Mouse (Mus musculus): ENCODE data around the gene Pxylp1. TPM values are rescaled to one million over a fixed set of nuclear protein-coding genes. Genes with fewer than 3 reads are reported as not detected.

Pxylp1 gene
- total and polyA plus RNA-seq, 2 experiments from 2014 or later = 23.5 to 42.3 TPM

DNA sequence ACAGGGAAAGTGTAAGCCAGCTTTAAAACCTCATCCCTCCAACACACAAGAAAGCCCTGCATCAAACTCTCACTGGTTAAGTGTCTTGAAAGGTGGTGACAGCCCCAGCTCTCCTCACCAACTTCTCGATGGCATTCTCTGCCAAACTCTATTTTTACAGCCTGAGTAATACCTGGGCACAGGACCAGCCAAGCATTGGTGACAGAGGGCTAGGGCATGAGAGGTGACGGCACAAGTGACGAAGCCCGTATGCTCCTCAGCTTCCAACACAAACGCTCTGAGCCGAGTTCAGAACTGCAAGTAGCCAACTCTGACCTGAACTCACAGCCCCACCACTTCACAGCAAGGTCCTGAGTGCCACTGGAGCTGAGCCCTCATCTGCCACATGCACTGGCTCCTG, 13.4 kb downstream of the Pxylp1 start:
- H3K27ac ChIP-seq (ENCODE audit: low read depth, low read length) = no peak overlapping the region
- no peak overlapping the region for H3K4me3 ChIP-seq (ENCODE audit: low read depth, low read length)
- DNase-seq (ENCODE audit: low spot score) = no peak
- no peaks in the 10 kb centered on the region for H3K27me3 ChIP-seq (ENCODE audit: insufficient read depth, low read length)
- H3K36me3 ChIP-seq (ENCODE audit: insufficient read depth, low read length) = no peaks in the 10 kb centered on the region
- H3K4me2 ChIP-seq (ENCODE audit: low read depth, low read length, poor library complexity, severe bottlenecking) = no peak overlapping the region
- no peak for ATAC-seq (ENCODE audit: low FRiP score)
- no peak overlapping the region for H3K9ac ChIP-seq (replicated peaks; ENCODE audit: low read length, poor library complexity, severe bottlenecking)
- 0 out of 2 replicates have a peak, but pooled peaks cover 4% of the 10 kb centered on the region for H3K4me1 ChIP-seq (ENCODE audit: insufficient read depth, low read length)
- no peak for TF ChIP-seq CTCF (IDR thresholded peaks at IDR 0.05)
- no peaks in the 10 kb centered on the region for H3K9me3 ChIP-seq (ENCODE audit: low read length)
- 93% methylated on average over 6 of the region's 6 CpGs for WGBS

DNA sequence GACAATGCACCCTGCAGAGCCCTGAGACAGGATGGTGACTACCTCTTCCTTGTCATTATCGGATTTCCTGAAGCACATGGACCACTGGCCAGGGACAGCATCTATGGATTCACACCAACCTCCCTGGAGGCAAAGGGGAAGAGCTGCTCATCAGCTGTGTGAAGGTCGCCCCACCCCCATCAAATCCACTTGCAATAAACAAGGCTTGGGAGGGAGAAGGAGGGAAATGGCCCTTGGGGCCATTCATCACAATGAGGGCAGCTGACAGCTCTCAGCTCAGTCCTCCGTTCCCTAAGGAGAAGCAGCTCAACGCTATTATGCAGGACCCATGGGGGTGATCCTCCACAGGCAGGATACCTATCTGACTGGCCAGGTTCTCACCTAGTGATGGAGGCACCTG, 14.0 kb downstream of the Pxylp1 start:
- no peak overlapping the region for H3K9ac ChIP-seq (replicated peaks; ENCODE audit: low read length, poor library complexity, severe bottlenecking)
- H3K4me3 ChIP-seq (ENCODE audit: low read depth, low read length) = no peak overlapping the region
- 0 out of 2 replicates have a peak, but pooled peaks cover 4% of the 10 kb centered on the region for H3K4me1 ChIP-seq (ENCODE audit: insufficient read depth, low read length)
- no peak for DNase-seq (ENCODE audit: low spot score)
- no peaks in the 10 kb centered on the region for H3K9me3 ChIP-seq (ENCODE audit: low read length)
- H3K27me3 ChIP-seq (ENCODE audit: insufficient read depth, low read length) = no peaks in the 10 kb centered on the region
- TF ChIP-seq CTCF (IDR thresholded peaks at IDR 0.05) = no peak
- no peak overlapping the region for H3K27ac ChIP-seq (ENCODE audit: low read depth, low read length)
- 26% methylated on average over 4 of the region's 4 CpGs for WGBS
- no peak for ATAC-seq (ENCODE audit: low FRiP score)
- H3K4me2 ChIP-seq (ENCODE audit: low read depth, low read length, poor library complexity, severe bottlenecking) = no peak overlapping the region
- no peaks in the 10 kb centered on the region for H3K36me3 ChIP-seq (ENCODE audit: insufficient read depth, low read length)

DNA sequence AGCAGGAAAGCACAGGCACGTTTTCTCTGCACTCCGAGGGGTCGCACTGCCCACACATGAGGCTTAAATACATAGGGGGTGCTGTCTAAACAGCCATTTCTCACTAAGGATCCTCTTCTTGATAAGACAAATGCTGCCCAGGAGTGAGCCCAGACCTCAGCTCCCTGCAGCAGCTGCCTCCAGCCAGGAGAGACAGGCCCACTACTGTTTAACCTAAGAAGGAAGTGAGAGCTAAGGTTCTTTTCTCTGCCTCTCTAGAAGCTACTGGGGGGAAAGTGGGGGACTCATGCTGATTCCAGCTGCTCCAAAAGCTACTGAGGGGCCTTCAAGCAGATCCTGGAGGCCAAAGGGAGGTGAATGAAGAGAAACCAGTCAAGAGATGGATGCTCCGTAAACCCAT, 16.8 kb downstream of the Pxylp1 start:
- no peaks in the 10 kb centered on the region for H3K4me1 ChIP-seq (ENCODE audit: insufficient read depth, low read length)
- TF ChIP-seq CTCF (IDR thresholded peaks at IDR 0.05) = no peak
- H3K4me3 ChIP-seq (ENCODE audit: low read depth, low read length) = no peak overlapping the region

DNA sequence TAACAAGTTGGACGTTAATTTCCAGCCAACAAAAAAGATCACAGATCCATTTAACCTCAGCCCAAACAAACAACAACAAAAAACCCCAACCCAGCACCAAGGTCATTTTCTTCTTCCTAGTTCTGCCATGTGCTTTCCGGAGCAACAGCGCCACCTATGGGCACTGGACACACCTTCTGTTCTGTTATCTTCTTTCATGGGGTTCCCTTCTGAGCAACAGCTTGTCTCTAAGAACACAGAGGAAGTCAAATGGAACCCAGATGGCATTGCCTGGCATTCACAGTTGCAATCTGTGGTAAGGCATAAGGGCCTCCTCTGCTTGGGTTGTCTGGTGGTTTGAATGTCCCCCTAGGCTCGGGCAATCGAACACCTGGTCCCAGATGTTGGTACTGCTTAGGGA, 19.4 kb downstream of the Pxylp1 start:
- no peak overlapping the region for H3K27ac ChIP-seq (ENCODE audit: low read depth, low read length)
- H3K4me3 ChIP-seq (ENCODE audit: low read depth, low read length) = no peak overlapping the region
- 78% methylated on average over 5 of the region's 5 CpGs for WGBS
- no peak overlapping the region for H3K9ac ChIP-seq (replicated peaks; ENCODE audit: low read length, poor library complexity, severe bottlenecking)
- no peaks in the 10 kb centered on the region for H3K4me1 ChIP-seq (ENCODE audit: insufficient read depth, low read length)
- H3K9me3 ChIP-seq (ENCODE audit: low read length) = no peaks in the 10 kb centered on the region
- no peak for DNase-seq (ENCODE audit: low spot score)
- H3K36me3 ChIP-seq (ENCODE audit: insufficient read depth, low read length) = no peaks in the 10 kb centered on the region
- no peaks in the 10 kb centered on the region for H3K27me3 ChIP-seq (ENCODE audit: insufficient read depth, low read length)
- TF ChIP-seq CTCF (IDR thresholded peaks at IDR 0.05) = peak; percentile 54
- ATAC-seq (ENCODE audit: low FRiP score) = no peak
- no peak overlapping the region for H3K4me2 ChIP-seq (ENCODE audit: low read depth, low read length, poor library complexity, severe bottlenecking)

More for the DNA sequence above, 16.8 kb downstream of the Pxylp1 start:
- no peak for DNase-seq (ENCODE audit: low spot score)
- no peak overlapping the region for H3K27ac ChIP-seq (ENCODE audit: low read depth, low read length)
- no peak overlapping the region for H3K9ac ChIP-seq (replicated peaks; ENCODE audit: low read length, poor library complexity, severe bottlenecking)
- H3K27me3 ChIP-seq (ENCODE audit: insufficient read depth, low read length) = no peaks in the 10 kb centered on the region
- 74% methylated on average over 4 of the region's 4 CpGs for WGBS
- H3K9me3 ChIP-seq (ENCODE audit: low read length) = no peaks in the 10 kb centered on the region
- no peak for ATAC-seq (ENCODE audit: low FRiP score)
- no peak overlapping the region for H3K4me2 ChIP-seq (ENCODE audit: low read depth, low read length, poor library complexity, severe bottlenecking)
- no peaks in the 10 kb centered on the region for H3K36me3 ChIP-seq (ENCODE audit: insufficient read depth, low read length)

DNA sequence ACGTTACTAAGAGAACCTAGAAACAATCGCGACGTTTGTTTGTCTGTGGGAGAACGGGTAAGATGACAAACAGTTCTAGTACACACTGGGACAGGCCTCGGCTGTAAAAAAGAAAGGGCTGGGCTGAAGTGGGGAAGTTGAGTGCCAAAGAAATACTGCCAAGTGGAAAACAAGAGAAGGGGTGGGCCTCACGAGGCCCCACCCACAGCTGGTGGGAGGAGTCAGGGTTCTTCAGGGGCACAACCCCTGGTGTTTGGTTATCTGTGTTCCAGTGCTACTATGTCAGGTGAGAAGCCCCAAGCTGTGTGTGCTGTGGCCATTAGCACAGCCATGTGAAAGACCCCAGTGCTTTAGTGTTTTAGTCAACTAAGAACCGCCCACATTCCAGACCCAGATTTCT, 22.4 kb downstream of the Pxylp1 start:
- Histone ChIP-seq H3K27me3 (ENCODE audit: insufficient read depth, low read length) (no peaks in the 10 kb centered on the region), H3K36me3 (ENCODE audit: insufficient read depth, low read length) (no peaks in the 10 kb centered on the region), H3K4me2 (ENCODE audit: low read depth, low read length, poor library complexity, severe bottlenecking) (no peak overlapping the region), H3K9me3 (ENCODE audit: low read length) (no peaks in the 10 kb centered on the region), H3K9ac (replicated peaks; ENCODE audit: low read length, poor library complexity, severe bottlenecking) (no peak overlapping the region), H3K4me3 (ENCODE audit: low read depth, low read length) (no peak overlapping the region), H3K27ac (ENCODE audit: low read depth, low read length) (no peak overlapping the region), H3K4me1 (ENCODE audit: insufficient read depth, low read length) (peaks cover 5% of the 10 kb centered on the region; the same call in 1 of the 2 replicates)
- DNase-seq (ENCODE audit: low spot score) = no peak
- WGBS = 77% methylated on average over 8 of the region's 8 CpGs
- ATAC-seq (ENCODE audit: low FRiP score) = no peak
- no peak for TF ChIP-seq CTCF (IDR thresholded peaks at IDR 0.05)

DNA sequence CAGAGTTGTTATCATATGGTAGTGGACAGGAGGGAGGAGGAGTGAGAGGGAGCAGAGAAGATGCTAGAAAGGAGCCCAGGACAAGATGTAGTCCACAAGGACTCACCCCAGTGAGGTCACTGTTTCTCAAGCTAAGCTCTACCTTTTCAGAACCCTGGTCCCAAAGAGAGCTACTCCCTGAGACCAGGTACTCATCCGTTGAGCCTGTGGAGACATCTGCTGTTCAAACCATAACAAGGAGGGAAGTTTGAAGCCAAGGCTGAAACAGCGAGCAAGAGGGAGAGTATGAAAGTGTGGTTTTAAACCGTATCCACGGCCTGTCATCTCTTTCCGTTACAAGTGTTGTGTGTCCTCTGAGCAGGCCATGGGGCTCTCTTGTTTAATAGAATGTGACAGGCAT, 22.9 kb downstream of the Pxylp1 start:
- no peak for DNase-seq (ENCODE audit: low spot score)
- ATAC-seq (ENCODE audit: low FRiP score) = no peak
- no peak overlapping the region for H3K9ac ChIP-seq (replicated peaks; ENCODE audit: low read length, poor library complexity, severe bottlenecking)
- no peak overlapping the region for H3K27ac ChIP-seq (ENCODE audit: low read depth, low read length)
- H3K27me3 ChIP-seq (ENCODE audit: insufficient read depth, low read length) = no peaks in the 10 kb centered on the region
- H3K36me3 ChIP-seq (ENCODE audit: insufficient read depth, low read length) = no peaks in the 10 kb centered on the region
- H3K4me2 ChIP-seq (ENCODE audit: low read depth, low read length, poor library complexity, severe bottlenecking) = no peak overlapping the region
- 92% methylated on average over 5 of the region's 5 CpGs for WGBS
- no peaks in the 10 kb centered on the region for H3K9me3 ChIP-seq (ENCODE audit: low read length)
- H3K4me1 ChIP-seq (ENCODE audit: insufficient read depth, low read length) = peaks cover 5% of the 10 kb centered on the region; the same call in 1 of the 2 replicates
- no peak for TF ChIP-seq CTCF (IDR thresholded peaks at IDR 0.05)
- no peak overlapping the region for H3K4me3 ChIP-seq (ENCODE audit: low read depth, low read length)
